ENCODE assay signal across 9 mouse cellular contexts in the genomic region with DNA sequence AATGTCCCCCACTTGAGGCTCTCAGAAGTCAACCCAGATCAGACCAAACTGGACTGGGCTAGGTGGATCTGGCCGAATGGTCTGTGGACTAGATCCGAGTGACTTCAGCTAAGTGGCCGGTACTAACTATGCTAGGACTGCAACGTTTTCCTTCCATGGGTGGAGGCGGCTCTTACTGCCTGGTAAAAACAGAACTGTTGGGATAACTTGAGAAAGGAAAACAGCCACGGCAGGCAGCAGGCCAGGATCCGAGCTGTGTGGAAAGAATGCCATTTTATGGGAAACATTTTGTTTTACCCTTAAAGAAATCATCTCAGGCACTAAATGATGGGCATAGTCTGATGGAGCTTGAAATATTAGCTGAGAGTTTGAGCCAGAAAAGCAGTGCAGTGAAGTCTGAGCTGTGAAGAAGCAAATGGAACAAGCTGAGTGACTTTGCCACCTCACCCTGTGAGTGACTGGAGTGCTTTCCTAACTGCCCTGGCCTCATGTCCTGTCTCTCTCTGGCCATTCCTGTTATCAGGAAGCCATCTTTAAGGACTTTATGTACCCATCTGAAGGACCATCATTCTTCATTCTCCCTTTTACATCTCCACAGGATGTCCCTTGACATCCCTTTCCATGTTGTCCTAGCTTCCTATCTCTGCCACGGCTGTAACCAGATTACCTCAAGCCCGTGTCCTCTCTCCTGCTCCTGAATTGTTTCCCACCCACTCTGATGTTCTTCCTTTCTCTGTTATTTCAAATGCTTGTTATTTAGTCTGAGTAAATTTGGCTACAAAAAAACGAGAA.
DNase-seq lines count a peak whose midpoint lies in the region; ATAC-seq and TF ChIP-seq lines count a peak whose summit lies in the region.
"Had no signal": no experiment of that assay in that cellular context is flagged by ENCODE, and none has a peak within 500 bp of the region (broad histone marks: within the 10 kb centered on the region; RNA-seq: fewer than 3 reads in every experiment).

No protein-coding gene starts in this region.

- no peaks in the 10 kb centered on the region; the same call in 1 of the 2 replicates for H3K36me3 ChIP-seq in liver, embryonic 16.5 days (ENCODE audit: control insufficient read depth, insufficient read depth)
- peaks cover 1% of the 10 kb centered on the region; the same call in 1 of the 2 replicates for H3K36me3 ChIP-seq in kidney, adult 2 months (ENCODE audit: control insufficient read depth, insufficient read depth, low read length)
- no peaks in the 10 kb centered on the region for H3K36me3 ChIP-seq in neural tube, embryonic 13.5 days

- WGBS in liver, embryonic 16.5 days (ENCODE audit: insufficient replicate concordance): 67% methylated on average over 10 of the region's 10 CpGs
- 16% methylated on average over 10 of the region's 10 CpGs for WGBS in kidney, adult 2 months
- 73% methylated on average over 10 of the region's 10 CpGs for WGBS in neural tube, embryonic 13.5 days

- no peak for DNase-seq in liver
- peak; percentile 70 for DNase-seq in kidney, adult 2 months
- no peak for DNase-seq in frontal cortex, postnatal 25 days (ENCODE audit: low spot score in 2 of 2)
- no peak for DNase-seq in thymus, adult 18-20 months
- DNase-seq: liver, embryonic 13.5 days had no signal

- no peak for TF ChIP-seq CTCF in embryonic fibroblast, embryonic 13.5 days (IDR thresholded peaks at IDR 0.05; ENCODE audit: borderline replicate concordance, insufficient read depth, low read length)
- TF ChIP-seq CTCF in kidney, adult 2 months (conservative IDR thresholded peaks at IDR 0.05; ENCODE audit: insufficient read depth, insufficient read length, low read depth, low read length): no peak

- H3K4me3 ChIP-seq in liver, embryonic 16.5 days (ENCODE audit: low read depth, low read length): no peak overlapping the region
- H3K4me3 ChIP-seq in embryonic fibroblast, embryonic 13.5 days (ENCODE audit: insufficient read depth, low read length): peak overlapping the region; percentile 90
- peak overlapping the region; percentile 56 for H3K4me3 ChIP-seq in kidney, adult 2 months (ENCODE audit: insufficient read depth, low read depth, low read length)
- H3K4me3 ChIP-seq in neural tube, embryonic 13.5 days: peak overlapping the region; percentile 76
- H3K4me3 ChIP-seq: liver, embryonic 13.5 days had no signal

- H3K9ac ChIP-seq in liver, embryonic 16.5 days (ENCODE audit: low read depth, low read length): 0 out of 2 replicates have a peak overlapping the region, but pooled peaks have one; percentile 7
- peak overlapping the region; percentile 88 for H3K9ac ChIP-seq in neural tube, embryonic 13.5 days
- H3K9ac ChIP-seq: liver, embryonic 13.5 days had no signal

- peak; percentile 31 for TF ChIP-seq POLR2A in embryonic fibroblast, embryonic 13.5 days (IDR thresholded peaks at IDR 0.05; ENCODE audit: low read depth, low read length)
- TF ChIP-seq POLR2A in kidney, adult 2 months (IDR thresholded peaks at IDR 0.05; ENCODE audit: low read depth, low read length): no peak

- H3K27me3 ChIP-seq in liver, embryonic 16.5 days (ENCODE audit: control insufficient read depth, insufficient read depth, low read depth, low read length): no peaks in the 10 kb centered on the region
- H3K27me3 ChIP-seq in kidney, adult 2 months (replicated peaks; ENCODE audit: control insufficient read depth, insufficient read depth, low read length): no peaks in the 10 kb centered on the region
- no peaks in the 10 kb centered on the region for H3K27me3 ChIP-seq in neural tube, embryonic 13.5 days
- H3K27me3 ChIP-seq: liver, embryonic 13.5 days had no signal

- H3K9me3 ChIP-seq in liver, embryonic 16.5 days (replicated peaks; ENCODE audit: control insufficient read depth, low read length): no peaks in the 10 kb centered on the region
- H3K9me3 ChIP-seq in neural tube, embryonic 13.5 days: no peaks in the 10 kb centered on the region
- H3K9me3 ChIP-seq: liver, embryonic 13.5 days had no signal

- no peak overlapping the region for H3K27ac ChIP-seq in liver, embryonic 16.5 days (ENCODE audit: low read length)
- H3K27ac ChIP-seq in embryonic fibroblast, embryonic 13.5 days (ENCODE audit: insufficient read depth, low read length): peak overlapping the region; percentile 94
- peak overlapping the region; percentile 84 for H3K27ac ChIP-seq in kidney, adult 2 months (ENCODE audit: insufficient read depth, low read depth, low read length)
- peak overlapping the region; percentile 3 for H3K27ac ChIP-seq in neural tube, embryonic 13.5 days (replicated peaks)
- H3K27ac ChIP-seq: liver, embryonic 13.5 days had no signal

- no peak overlapping the region for H3K4me2 ChIP-seq in liver, embryonic 16.5 days (ENCODE audit: low read depth, low read length)
- H3K4me2 ChIP-seq in neural tube, embryonic 13.5 days: peak overlapping the region; percentile 80

- peaks cover 15% of the 10 kb centered on the region for H3K4me1 ChIP-seq in liver, embryonic 16.5 days (ENCODE audit: control insufficient read depth, low read depth, low read length)
- peaks cover 3% of the 10 kb centered on the region for H3K4me1 ChIP-seq in embryonic fibroblast, embryonic 13.5 days (ENCODE audit: control insufficient read depth, insufficient read depth, low read length)
- H3K4me1 ChIP-seq in kidney, adult 2 months (ENCODE audit: control insufficient read depth, insufficient read depth, low read length): peaks cover 28% of the 10 kb centered on the region
- H3K4me1 ChIP-seq in neural tube, embryonic 13.5 days (replicated peaks): peaks cover 66% of the 10 kb centered on the region

- ATAC-seq in liver, embryonic 16.5 days (ENCODE audit: low read depth): no peak
- no peak for ATAC-seq in neural tube, embryonic 13.5 days (ENCODE audit: low read depth)
- no peak for ATAC-seq in erythroid progenitor cell, adult 5-6 weeks (replicated peaks; ENCODE audit: low FRiP score, poor library complexity, severe bottlenecking)
